Comparison of ENCODE assay signal across 10 mouse cellular contexts in the genomic region with DNA sequence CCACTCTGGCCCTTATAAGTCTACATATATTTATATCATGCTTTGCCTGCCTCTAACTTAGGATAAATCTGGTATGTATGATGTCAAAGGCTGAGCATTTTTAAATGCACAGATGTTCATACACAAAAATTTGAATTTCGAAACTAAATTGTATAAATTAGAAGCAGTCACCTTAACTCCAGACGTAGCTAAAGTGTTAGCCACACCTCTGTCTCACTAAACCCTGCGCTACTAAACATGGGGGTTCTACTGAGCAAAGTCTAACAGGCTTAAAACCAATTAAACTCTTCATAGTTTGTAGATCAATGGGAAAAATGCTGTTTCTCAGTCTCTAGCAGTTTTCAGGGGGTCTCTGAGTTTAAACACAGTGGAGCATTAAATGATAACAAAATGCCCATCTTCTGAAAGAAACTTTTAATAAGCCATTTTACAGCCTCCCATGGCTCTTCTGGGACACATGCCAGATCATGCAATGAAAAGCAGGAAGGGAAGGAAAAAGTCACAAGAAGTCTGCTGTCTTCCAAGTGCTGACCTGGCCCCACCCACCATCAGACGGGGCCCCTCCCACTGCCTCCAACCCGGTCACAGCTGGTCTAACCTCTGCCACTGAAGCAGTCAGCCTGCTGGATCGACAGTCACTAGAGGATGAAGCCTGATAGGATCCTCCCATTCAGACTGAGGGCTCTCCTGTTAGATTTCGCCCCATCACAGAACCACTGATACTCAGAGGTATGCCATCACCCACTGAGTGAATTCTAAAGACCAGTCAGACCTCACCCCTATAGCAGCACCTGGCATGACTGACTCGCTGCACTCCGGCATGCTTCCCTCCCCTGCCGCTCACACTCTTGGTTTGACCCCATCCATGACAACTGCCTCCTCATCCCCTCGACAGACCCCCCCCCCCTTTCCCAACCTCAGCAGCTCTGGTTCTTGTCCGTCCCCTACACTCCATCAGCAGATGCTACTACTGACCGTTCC. TPM values are rescaled to one million over a fixed set of nuclear protein-coding genes. Genes with fewer than 3 reads are reported as not detected.
A peak's percentile ranks its signal among the peaks of the same experiment; 100 is the strongest.
DNase-seq lines count a peak whose midpoint lies in the region; ATAC-seq and TF ChIP-seq lines count a peak whose summit lies in the region.
"Had no signal": no experiment of that assay in that cellular context is flagged by ENCODE, and none has a peak within 500 bp of the region (broad histone marks: within the 10 kb centered on the region; RNA-seq: fewer than 3 reads in every experiment).

No protein-coding gene starts in this region.

- no peak overlapping the region for H3K4me3 ChIP-seq in forebrain, postnatal 0 days (ENCODE audit: low read depth, low read length)
- H3K4me3 ChIP-seq in forebrain, embryonic 13.5 days: no peak overlapping the region
- no peak overlapping the region for H3K4me3 ChIP-seq in limb, embryonic 15.5 days
- H3K4me3 ChIP-seq: neural tube, embryonic 12.5 days had no signal

- H3K36me3 ChIP-seq in forebrain, postnatal 0 days (ENCODE audit: insufficient read depth): peaks cover 2% of the 10 kb centered on the region
- H3K36me3 ChIP-seq in forebrain, embryonic 13.5 days (ENCODE audit: poor library complexity, severe bottlenecking): peaks cover 22% of the 10 kb centered on the region
- H3K36me3 ChIP-seq in limb, embryonic 15.5 days: peaks cover 9% of the 10 kb centered on the region

- no peaks in the 10 kb centered on the region for H3K9me3 ChIP-seq in forebrain, postnatal 0 days (ENCODE audit: low read length)
- H3K9me3 ChIP-seq in forebrain, embryonic 13.5 days (replicated peaks): no peaks in the 10 kb centered on the region; the same call in 1 of the 2 replicates
- no peaks in the 10 kb centered on the region for H3K9me3 ChIP-seq in limb, embryonic 15.5 days
- H3K9me3 ChIP-seq: neural tube, embryonic 12.5 days had no signal

- WGBS in forebrain, postnatal 0 days: 79% methylated on average over 13 of the region's 13 CpGs
- WGBS in forebrain, embryonic 13.5 days: 85% methylated on average over 13 of the region's 13 CpGs
- 61% methylated on average over 13 of the region's 13 CpGs for WGBS in limb, embryonic 15.5 days

- H3K4me2 ChIP-seq in forebrain, postnatal 0 days (ENCODE audit: low read depth): no peak overlapping the region
- H3K4me2 ChIP-seq in forebrain, embryonic 13.5 days: no peak overlapping the region
- H3K4me2 ChIP-seq in limb, embryonic 15.5 days: no peak overlapping the region
- H3K4me2 ChIP-seq: neural tube, embryonic 12.5 days had no signal

- 0 out of 2 replicates have a peak overlapping the region, but pooled peaks have one; percentile 1 for H3K27ac ChIP-seq in forebrain, postnatal 0 days (ENCODE audit: low read depth, low read length)
- H3K27ac ChIP-seq in forebrain, embryonic 13.5 days: no peak overlapping the region
- peak overlapping the region; percentile 67 for H3K27ac ChIP-seq in limb, embryonic 15.5 days
- H3K27ac ChIP-seq: neural tube, embryonic 12.5 days had no signal

- no peaks in the 10 kb centered on the region for H3K4me1 ChIP-seq in forebrain, postnatal 0 days (ENCODE audit: insufficient read depth)
- H3K4me1 ChIP-seq in forebrain, embryonic 13.5 days: no peaks in the 10 kb centered on the region; the same call in 1 of the 2 replicates
- H3K4me1 ChIP-seq in limb, embryonic 15.5 days: peaks cover 17% of the 10 kb centered on the region
- H3K4me1 ChIP-seq: neural tube, embryonic 12.5 days had no signal

- H3K9ac ChIP-seq in forebrain, postnatal 0 days: no peak overlapping the region
- H3K9ac ChIP-seq in forebrain, embryonic 13.5 days: no peak overlapping the region
- H3K9ac ChIP-seq in limb, embryonic 15.5 days: no peak overlapping the region
- H3K9ac ChIP-seq: neural tube, embryonic 12.5 days had no signal

- H3K27me3 ChIP-seq in forebrain, postnatal 0 days (ENCODE audit: insufficient read depth, low read length): no peaks in the 10 kb centered on the region
- no peaks in the 10 kb centered on the region for H3K27me3 ChIP-seq in forebrain, embryonic 13.5 days
- no peaks in the 10 kb centered on the region for H3K27me3 ChIP-seq in limb, embryonic 15.5 days
- H3K27me3 ChIP-seq: neural tube, embryonic 12.5 days had no signal

- DNase-seq in forebrain, postnatal 0 days: no peak
- peak; percentile 47 for DNase-seq in NIH3T3 (ENCODE audit: low read depth)
- peak; percentile 23 to 31 for DNase-seq in heart, postnatal 10 days
- DNase-seq in layer of hippocampus, adult 9-11 months: no peak
- no peak for DNase-seq in frontal cortex, postnatal 36 days (ENCODE audit: low spot score in 2 of 2)
- no peak for DNase-seq in retina, postnatal 1 day
- DNase-seq: B cell, adult 2 months had no signal

- no peak for ATAC-seq in forebrain, postnatal 0 days
- ATAC-seq in forebrain, embryonic 13.5 days: no peak
- peak; percentile 40; the same call in 1 of the 2 replicates for ATAC-seq in limb, embryonic 15.5 days (ENCODE audit: insufficient number of reproducible peaks, low FRiP score, low TSS enrichment, low read depth)

- intact Hi-C loops in heart, postnatal 10 days (cut with DNase I): no loop called here

- no peak for TF ChIP-seq CTCF in forebrain, postnatal 0 days (IDR thresholded peaks at IDR 0.05; ENCODE audit: low read depth)

RNA-seq across cellular contexts. Expression of gene Wdfy3, which starts 23.8 kb away (rescaled TPM):
- 48.1 and 68.8 TPM in 2 replicates for total RNA-seq in forebrain, postnatal 0 days (2014; rRNA removed)
- polyA plus RNA-seq in forebrain, postnatal 0 days (2015; fragmentation: Nextera tagmentation; extraction: Ambion mirVana): 7.7 and 15.4 TPM in 2 replicates
- 22.9 and 24.6 TPM in 2 replicates for polyA plus RNA-seq in forebrain, embryonic 13.5 days (2015; fragmentation: Nextera tagmentation; extraction: Ambion mirVana)
- 10 to 100 TPM; 43.1 to 43.8 TPM for total RNA-seq in heart, postnatal 10 days (2021)
- polyA plus RNA-seq in limb, embryonic 15.5 days (2015; fragmentation: Nextera tagmentation; extraction: Ambion mirVana): 12.3 and 14.4 TPM in 2 replicates

Comparison
In these comparisons a context has a peak if more than half of its experiments do, and no peak if none do; other contexts are left out.
1. DNase-seq: peak in NIH3T3 (single experiment) and heart, postnatal 10 days (2 of 2); none in forebrain, postnatal 0 days (single experiment), layer of hippocampus, adult 9-11 months (single experiment), frontal cortex, postnatal 36 days (0 of 2) and retina, postnatal 1 day (single experiment).